Comparison of ENCODE assay signal across 30 mouse cellular contexts in the genomic region with DNA sequence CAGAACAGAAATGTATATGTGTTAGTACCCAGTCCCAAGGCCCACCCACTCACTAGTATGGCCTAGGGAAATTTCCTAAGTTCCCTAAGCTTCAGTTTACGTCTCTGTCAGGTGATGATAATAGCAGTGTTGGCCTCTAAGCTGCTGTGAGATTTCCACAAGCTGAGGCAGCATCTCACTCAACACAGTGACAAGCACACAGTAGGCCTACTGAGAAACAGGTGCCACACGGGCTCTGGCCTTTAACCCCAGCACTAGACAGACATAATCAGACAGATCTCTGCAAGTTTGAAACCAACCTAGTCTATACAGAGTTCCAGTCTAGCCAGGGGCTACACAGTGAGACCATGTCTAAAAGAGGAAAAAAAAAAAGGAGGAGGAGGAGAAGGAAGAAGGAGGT. TPM values are rescaled to one million over a fixed set of nuclear protein-coding genes. Genes with fewer than 3 reads are reported as not detected.
DNase-seq lines count a peak whose midpoint lies in the region; ATAC-seq lines count a peak whose summit lies in the region.
"Had no signal": no experiment of that assay in that cellular context is flagged by ENCODE, and none has a peak within 500 bp of the region (broad histone marks: within the 10 kb centered on the region; RNA-seq: fewer than 3 reads in every experiment).

No protein-coding gene starts in this region.

- ATAC-seq in hindbrain, embryonic 13.5 days (ENCODE audit: low FRiP score): no peak
- ATAC-seq in neural tube, embryonic 13.5 days (ENCODE audit: low read depth): no peak
- ATAC-seq in neural tube, embryonic 15.5 days (ENCODE audit: low FRiP score): no peak
- no peak for ATAC-seq in liver, embryonic 13.5 days (ENCODE audit: low read depth)
- ATAC-seq: activated CD4-positive, CD25-positive, alpha-beta regulatory T cell, adult 4 months had no signal

- no peaks in the 10 kb centered on the region for H3K9me3 ChIP-seq in hindbrain, embryonic 10.5 days
- no peaks in the 10 kb centered on the region for H3K9me3 ChIP-seq in hindbrain, embryonic 13.5 days
- H3K9me3 ChIP-seq in neural tube, embryonic 13.5 days: no peaks in the 10 kb centered on the region
- no peaks in the 10 kb centered on the region for H3K9me3 ChIP-seq in neural tube, embryonic 15.5 days (replicated peaks)
- H3K9me3 ChIP-seq in liver, embryonic 13.5 days (replicated peaks): no peaks in the 10 kb centered on the region
- H3K9me3 ChIP-seq: embryonic facial prominence, embryonic 12.5 days; forebrain, embryonic 12.5 days; hindbrain, embryonic 12.5 days; limb, embryonic 15.5 days; neural tube, embryonic 12.5 days had no signal

- H3K4me3 ChIP-seq in hindbrain, embryonic 10.5 days: no peak overlapping the region
- H3K4me3 ChIP-seq in hindbrain, embryonic 13.5 days: no peak overlapping the region
- no peak overlapping the region for H3K4me3 ChIP-seq in neural tube, embryonic 13.5 days
- no peak overlapping the region for H3K4me3 ChIP-seq in neural tube, embryonic 15.5 days (replicated peaks)
- no peak overlapping the region for H3K4me3 ChIP-seq in liver, embryonic 13.5 days (replicated peaks)
- H3K4me3 ChIP-seq: embryonic facial prominence, embryonic 12.5 days; forebrain, embryonic 12.5 days; hindbrain, embryonic 12.5 days; limb, embryonic 15.5 days; neural tube, embryonic 12.5 days had no signal

- H3K27me3 ChIP-seq in hindbrain, embryonic 10.5 days (ENCODE audit: insufficient read depth, poor library complexity, severe bottlenecking): peaks cover 59% of the 10 kb centered on the region
- 0 out of 2 replicates have a peak, but pooled peaks cover 3% of the 10 kb centered on the region for H3K27me3 ChIP-seq in hindbrain, embryonic 13.5 days
- no peaks in the 10 kb centered on the region for H3K27me3 ChIP-seq in neural tube, embryonic 13.5 days
- no peaks in the 10 kb centered on the region for H3K27me3 ChIP-seq in neural tube, embryonic 15.5 days (replicated peaks)
- no peaks in the 10 kb centered on the region for H3K27me3 ChIP-seq in liver, embryonic 13.5 days

- peak overlapping the region; percentile 97 for H3K27ac ChIP-seq in hindbrain, embryonic 10.5 days
- no peak overlapping the region for H3K27ac ChIP-seq in hindbrain, embryonic 13.5 days
- H3K27ac ChIP-seq in neural tube, embryonic 13.5 days (replicated peaks): peak overlapping the region; percentile 52; the same call in 1 of the 2 replicates
- H3K27ac ChIP-seq in neural tube, embryonic 15.5 days (replicated peaks): no peak overlapping the region
- H3K27ac ChIP-seq in liver, embryonic 13.5 days: peak overlapping the region; percentile 92
- H3K27ac ChIP-seq: embryonic facial prominence, embryonic 12.5 days; limb, embryonic 15.5 days; neural tube, embryonic 12.5 days had no signal

- H3K9ac ChIP-seq in hindbrain, embryonic 13.5 days: no peak overlapping the region
- H3K9ac ChIP-seq in neural tube, embryonic 13.5 days: no peak overlapping the region
- no peak overlapping the region for H3K9ac ChIP-seq in neural tube, embryonic 15.5 days (replicated peaks)
- H3K9ac ChIP-seq in liver, embryonic 13.5 days: peak overlapping the region; percentile 92
- H3K9ac ChIP-seq: embryonic facial prominence, embryonic 12.5 days; forebrain, embryonic 12.5 days; hindbrain, embryonic 12.5 days; limb, embryonic 15.5 days; neural tube, embryonic 12.5 days had no signal

- no peak for DNase-seq in hindbrain, embryonic 10.5 days (ENCODE audit: low spot score)
- no peak for DNase-seq in liver, embryonic 13.5 days
- DNase-seq in cerebellum, adult 18-20 months: no peak
- no peak for DNase-seq in left cerebral cortex, adult 18-20 months (ENCODE audit: low spot score in 2 of 2)
- DNase-seq: adrenal gland, adult 8-10 months; B cell, adult 2 months; cerebellum, adult 11-12 months; cerebellum, postnatal 14 days; gastrocnemius, postnatal 36 days; heart, postnatal 10 days; kidney, adult 8-10 months; kidney, postnatal 10 days; left cerebral cortex, postnatal 4 days; lung, postnatal 4 days; right cerebral cortex, adult 18-20 months had no signal

- no peak overlapping the region for H3K4me2 ChIP-seq in hindbrain, embryonic 13.5 days
- no peak overlapping the region for H3K4me2 ChIP-seq in neural tube, embryonic 13.5 days
- H3K4me2 ChIP-seq in neural tube, embryonic 15.5 days: no peak overlapping the region
- peak overlapping the region; percentile 99; the same call in 1 of the 2 replicates for H3K4me2 ChIP-seq in liver, embryonic 13.5 days
- H3K4me2 ChIP-seq: embryonic facial prominence, embryonic 12.5 days; forebrain, embryonic 12.5 days; hindbrain, embryonic 12.5 days; limb, embryonic 15.5 days; midbrain, embryonic 11.5 days had no signal

- H3K4me1 ChIP-seq in hindbrain, embryonic 10.5 days (replicated peaks): peaks cover 96% of the 10 kb centered on the region
- H3K4me1 ChIP-seq in hindbrain, embryonic 13.5 days (replicated peaks): peaks cover 73% of the 10 kb centered on the region
- H3K4me1 ChIP-seq in neural tube, embryonic 13.5 days (replicated peaks): peaks cover 76% of the 10 kb centered on the region
- H3K4me1 ChIP-seq in neural tube, embryonic 15.5 days: peaks cover 45% of the 10 kb centered on the region
- peaks cover 95% of the 10 kb centered on the region for H3K4me1 ChIP-seq in liver, embryonic 13.5 days (replicated peaks)

- H3K36me3 ChIP-seq in hindbrain, embryonic 10.5 days: no peaks in the 10 kb centered on the region
- H3K36me3 ChIP-seq in hindbrain, embryonic 13.5 days: no peaks in the 10 kb centered on the region
- no peaks in the 10 kb centered on the region for H3K36me3 ChIP-seq in neural tube, embryonic 13.5 days
- H3K36me3 ChIP-seq in neural tube, embryonic 15.5 days: no peaks in the 10 kb centered on the region
- H3K36me3 ChIP-seq in liver, embryonic 13.5 days: no peaks in the 10 kb centered on the region
- H3K36me3 ChIP-seq: embryonic facial prominence, embryonic 12.5 days; forebrain, embryonic 12.5 days; hindbrain, embryonic 12.5 days; limb, embryonic 15.5 days; neural tube, embryonic 12.5 days had no signal

- WGBS in hindbrain, embryonic 10.5 days: 61% methylated on average over 2 of the region's 2 CpGs
- WGBS in hindbrain, embryonic 13.5 days: 68% methylated on average over 2 of the region's 2 CpGs
- 64% methylated on average over 2 of the region's 2 CpGs for WGBS in neural tube, embryonic 13.5 days
- WGBS in neural tube, embryonic 15.5 days: 63% methylated on average over 2 of the region's 2 CpGs
- 49% methylated on average over 2 of the region's 2 CpGs for WGBS in liver, embryonic 13.5 days (ENCODE audit: insufficient replicate concordance)

RNA-seq across cellular contexts. Expression of gene Nol4l, which starts 5.0 kb away (rescaled TPM):
- polyA plus RNA-seq in hindbrain, embryonic 10.5 days (2016; fragmentation: Nextera tagmentation; extraction: Ambion mirVana): 19.1 and 23.3 TPM in 2 replicates
- polyA plus RNA-seq in hindbrain, embryonic 13.5 days (2015; fragmentation: Nextera tagmentation; extraction: Ambion mirVana): 42.4 and 43.8 TPM in 2 replicates
- polyA plus RNA-seq in neural tube, embryonic 13.5 days (2015; fragmentation: Nextera tagmentation; extraction: Ambion mirVana): 40.8 and 43.3 TPM in 2 replicates
- 31.4 and 36.1 TPM in 2 replicates for polyA plus RNA-seq in neural tube, embryonic 15.5 days (2015; fragmentation: Nextera tagmentation; extraction: Ambion mirVana)
- polyA plus RNA-seq in liver, embryonic 13.5 days (2015; fragmentation: Nextera tagmentation; extraction: Ambion mirVana): 5.3 and 5.4 TPM in 2 replicates
- 10 to 100 TPM; 44.0 to 55.2 TPM for total RNA-seq in left cerebral cortex, adult 18-20 months (2021)

RNA-seq across cellular contexts. Expression of gene 4930404H24Rik, which starts 32.1 kb away (rescaled TPM):
- not detected in 2 replicates for polyA plus RNA-seq in hindbrain, embryonic 10.5 days (2016; fragmentation: Nextera tagmentation; extraction: Ambion mirVana)
- polyA plus RNA-seq in hindbrain, embryonic 13.5 days (2015; fragmentation: Nextera tagmentation; extraction: Ambion mirVana): not detected in 2 replicates
- not detected in 2 replicates for polyA plus RNA-seq in neural tube, embryonic 13.5 days (2015; fragmentation: Nextera tagmentation; extraction: Ambion mirVana)
- not detected in 2 replicates for polyA plus RNA-seq in neural tube, embryonic 15.5 days (2015; fragmentation: Nextera tagmentation; extraction: Ambion mirVana)
- polyA plus RNA-seq in liver, embryonic 13.5 days (2015; fragmentation: Nextera tagmentation; extraction: Ambion mirVana): not detected in 2 replicates
- total RNA-seq in left cerebral cortex, adult 18-20 months (2021): 1 to 10 TPM in 1 of 2 experiments, not detected in 1; 1.3 TPM
- total RNA-seq: adrenal gland, adult 8-10 months; gastrocnemius, adult 18-20 months; gastrocnemius, postnatal 36 days; heart, postnatal 10 days; layer of hippocampus, postnatal 10 days; left cerebral cortex, adult 8-10 months; left cerebral cortex, postnatal 4 days had no signal
- polyA plus RNA-seq: activated CD4-positive, CD25-positive, alpha-beta regulatory T cell, adult 4 months; embryonic facial prominence, embryonic 12.5 days; forebrain, embryonic 12.5 days; hindbrain, embryonic 12.5 days; limb, embryonic 15.5 days; lung, embryonic 16.5 days; midbrain, embryonic 11.5 days; neural tube, embryonic 12.5 days; thymus, postnatal 0 days had no signal

Comparison
In these comparisons a context has a peak if more than half of its experiments do, and no peak if none do; other contexts are left out.
1. H3K27ac ChIP-seq: peak in hindbrain, embryonic 10.5 days (single experiment), neural tube, embryonic 13.5 days (single experiment) and liver, embryonic 13.5 days (single experiment); none in hindbrain, embryonic 13.5 days (single experiment) and neural tube, embryonic 15.5 days (single experiment).